Mouse (Mus musculus) G1E-ER4 (cell line): Measurements from ENCODE around the gene Treml2. TPM values are rescaled to one million over a fixed set of nuclear protein-coding genes. Genes with fewer than 3 reads are reported as not detected.

Experiments used
- GATA1 ChIP-seq: IDR thresholded peaks from one replicate; pipeline ENCODE4 v1.8.0; 2012; ENCODE audit warnings: low read length, inconsistent platforms
- polyA plus RNA-seq: library from polyadenylated mRNA; stranded (reverse); fragments of >175 nt; gene quantifications from 2 replicates; pipeline ENCODE4 v1.2.3, GENCODE M21; 2012

Treml2 gene
- polyA plus RNA-seq, 1 experiment, result 15.1 TPM

GRCm38 (mm10) chr17:48325093-48325492 is 25.8 kb downstream of the Treml2 start:
- no peak for TF ChIP-seq GATA1

GRCm38 (mm10) chr17:48325638-48326037 is 26.3 kb downstream of the Treml2 start:
- no peak for TF ChIP-seq GATA1

GRCm38 (mm10) chr17:48326656-48327055 is 27.4 kb downstream of the Treml2 start:
- TF ChIP-seq GATA1, result no peak

GRCm38 (mm10) chr17:48332524-48332923 is 33.2 kb downstream of the Treml2 start:
- no peak for TF ChIP-seq GATA1

- TF ChIP-seq GATA1, result no peak
Measured at GRCm38 (mm10) chr17:48334186-48334585, 34.9 kb downstream of the Treml2 start.

GRCm38 (mm10) chr17:48336857-48337256 is 37.6 kb downstream of the Treml2 start:
- TF ChIP-seq GATA1, result no peak

- TF ChIP-seq GATA1, result no peak
Measured at GRCm38 (mm10) chr17:48340267-48340666, 41.0 kb downstream of the Treml2 start.

- peak; percentile 85 for TF ChIP-seq GATA1
Measured at GRCm38 (mm10) chr17:48341947-48342346, 42.6 kb downstream of the Treml2 start.

GRCm38 (mm10) chr17:48343065-48343464 is 43.8 kb downstream of the Treml2 start:
- no peak for TF ChIP-seq GATA1

- TF ChIP-seq GATA1, result no peak
Measured at GRCm38 (mm10) chr17:48345824-48346223, 46.5 kb downstream of the Treml2 start.

GRCm38 (mm10) chr17:48346231-48346630 is 46.9 kb downstream of the Treml2 start, which contains the start of gene Trem2:
Gene Trem2, plus strand, starts transcription at chr17:48346401.
- no peak for TF ChIP-seq GATA1

- TF ChIP-seq GATA1, result no peak
Measured at GRCm38 (mm10) chr17:48346834-48347233, 47.5 kb downstream of the Treml2 start.

GRCm38 (mm10) chr17:48347287-48347686 is 48.0 kb downstream of the Treml2 start:
- no peak for TF ChIP-seq GATA1

GRCm38 (mm10) chr17:48350681-48351193 is 51.4 kb downstream of the Treml2 start:
- TF ChIP-seq GATA1, result no peak

- TF ChIP-seq GATA1, result no peak
Measured at GRCm38 (mm10) chr17:48355822-48356221, 56.5 kb downstream of the Treml2 start.

GRCm38 (mm10) chr17:48357892-48358291 is 58.6 kb downstream of the Treml2 start:
- TF ChIP-seq GATA1, result no peak

GRCm38 (mm10) chr17:48359616-48360015 is 60.3 kb downstream of the Treml2 start, which contains the start of gene Treml1:
Gene Treml1, plus strand, starts transcription at chr17:48359916.
- no peak for TF ChIP-seq GATA1

- TF ChIP-seq GATA1, result no peak
Measured at GRCm38 (mm10) chr17:48360462-48360861, 61.2 kb downstream of the Treml2 start.

Other genes starting within 250 kb of the Treml2 start
- not detected in 2 replicates for gene 1700067P10Rik, start 210.2 kb upstream of the Treml2 start, polyA plus RNA-seq
- not detected in 2 replicates for gene 9830107B12Rik, start 153.2 kb upstream of the Treml2 start, polyA plus RNA-seq
- gene A530064D06Rik, start 132.2 kb upstream of the Treml2 start, polyA plus RNA-seq, result not detected in 2 replicates
- gene Trem1, start 66.7 kb upstream of the Treml2 start, polyA plus RNA-seq, result not detected in 2 replicates
- gene Trem3, start 51.7 kb upstream of the Treml2 start, polyA plus RNA-seq, result not detected in 2 replicates
- gene Treml4, start 35.2 kb upstream of the Treml2 start, polyA plus RNA-seq, result 0.05 TPM in 1 of 2 replicates, not detected in the other
- gene B430306N03Rik, start 16.6 kb downstream of the Treml2 start, polyA plus RNA-seq, result 0.02 TPM in 2 replicates
- 1.1 and 1.2 TPM in 2 replicates for gene Trem2, start 46.9 kb downstream of the Treml2 start, polyA plus RNA-seq
- gene Treml1, start 60.4 kb downstream of the Treml2 start, polyA plus RNA-seq, result 2.2 and 2.9 TPM in 2 replicates
- gene Nfya, start 110.4 kb downstream of the Treml2 start, polyA plus RNA-seq, result 45.8 and 46.5 TPM in 2 replicates
- gene Oard1, start 110.5 kb downstream of the Treml2 start, polyA plus RNA-seq, result 4.5 and 5.3 TPM in 2 replicates
- 0.09 and 0.14 TPM in 2 replicates for gene Apobec2, start 133.4 kb downstream of the Treml2 start, polyA plus RNA-seq
- 18.2 and 49.1 TPM in 2 replicates for gene Tspo2, start 152.0 kb downstream of the Treml2 start, polyA plus RNA-seq
- 2.2 TPM in 2 replicates for gene Unc5cl, start 155.4 kb downstream of the Treml2 start, polyA plus RNA-seq